Mouse (Mus musculus): Measurements from ENCODE around the gene Msantd2.

Gene Msantd2

GRCm38 (mm10) chr9:37540701-37541575 is 51.8 kb downstream of the Msantd2 start:
- in situ Hi-C loops (cut with MboI, MseI), result no loop called here

- in situ Hi-C loops (cut with MboI, MseI), result no loop called here
Observed at GRCm38 (mm10) chr9:37541851-37542642, 52.9 kb downstream of the Msantd2 start.

GRCm38 (mm10) chr9:37543869-37544440 is 54.8 kb downstream of the Msantd2 start:
- in situ Hi-C loops (cut with MboI, MseI), result no loop called here

GRCm38 (mm10) chr9:37544447-37545165 is 55.5 kb downstream of the Msantd2 start:
- in situ Hi-C loops (cut with MboI, MseI), result no loop called here

GRCm38 (mm10) chr9:37545166-37545610 is 56.1 kb downstream of the Msantd2 start:
- in situ Hi-C loops (cut with MboI, MseI), result no loop called here

- in situ Hi-C loops (cut with MboI, MseI), result no loop called here
Observed at GRCm38 (mm10) chr9:37545847-37546452, 56.8 kb downstream of the Msantd2 start.

GRCm38 (mm10) chr9:37546889-37547288 is 57.8 kb downstream of the Msantd2 start:
- in situ Hi-C loops (cut with MboI, MseI), result no loop called here

GRCm38 (mm10) chr9:37550435-37550834 is 61.3 kb downstream of the Msantd2 start:
- in situ Hi-C loops (cut with MboI, MseI), result no loop called here

GRCm38 (mm10) chr9:37551751-37552531 is 62.8 kb downstream of the Msantd2 start:
- in situ Hi-C loops (cut with MboI, MseI), result no loop called here

- in situ Hi-C loops (cut with MboI, MseI), result no loop called here
Observed at GRCm38 (mm10) chr9:37552536-37553293, 63.6 kb downstream of the Msantd2 start, which contains the start of gene Nrgn. TSS of gene Nrgn (minus strand) at chr9:37552904.

- in situ Hi-C loops (cut with MboI, MseI), result no loop called here
Observed at GRCm38 (mm10) chr9:37554279-37554678, 65.2 kb downstream of the Msantd2 start.

GRCm38 (mm10) chr9:37554838-37555748 is 66.0 kb downstream of the Msantd2 start, which contains the start of gene Siae:
TSS of gene Siae (plus strand) at chr9:37555698.
- in situ Hi-C loops (cut with MboI, MseI), result no loop called here

GRCm38 (mm10) chr9:37556366-37556765 is 67.2 kb downstream of the Msantd2 start:
- in situ Hi-C loops (cut with MboI, MseI), result no loop called here

GRCm38 (mm10) chr9:37560617-37561016 is 71.5 kb downstream of the Msantd2 start:
- in situ Hi-C loops (cut with MboI, MseI), result no loop called here

- in situ Hi-C loops (cut with MboI, MseI), result no loop called here
Observed at GRCm38 (mm10) chr9:37563805-37564204, 74.7 kb downstream of the Msantd2 start.

GRCm38 (mm10) chr9:37567019-37567418 is 77.9 kb downstream of the Msantd2 start:
- in situ Hi-C loops (cut with MboI, MseI), result no loop called here

GRCm38 (mm10) chr9:37567454-37567853 is 78.3 kb downstream of the Msantd2 start:
- in situ Hi-C loops (cut with MboI, MseI), result no loop called here

GRCm38 (mm10) chr9:37567892-37568604 is 78.9 kb downstream of the Msantd2 start:
- in situ Hi-C loops (cut with MboI, MseI), result no loop called here
